Mouse (Mus musculus) MEL (cell line): ENCODE measurements around the gene Dnah5. TPM values are rescaled to one million over a fixed set of nuclear protein-coding genes. Genes with fewer than 3 reads are reported as not detected.

ENCODE experiments used
- DNase-seq: peaks from one replicate; pipeline ENCODE4 v3.0.0; 2011; ENCODE audit warnings: low read depth, low spot score
- H3K27ac ChIP-seq: 2 replicates; pipeline ENCODE4 v1.5.1; 2012; ENCODE audit warnings: low read depth, mild to moderate bottlenecking, control low read depth, low read length, moderate library complexity; ENCODE audit not compliant: control insufficient read depth
- H3K27me3 ChIP-seq, 2 experiments: fragments of 150-350 bp in 1 of 2; sonication (generic) in 1 of 2; 2 replicates each; pipeline ENCODE4 v1.6.1; 2012; ENCODE audit warnings: low read length in 2 of 2, mild to moderate bottlenecking in 2 of 2, improper control_type of control experiment in 1 of 2, moderate library complexity in 1 of 2; ENCODE audit not compliant: insufficient read depth in 2 of 2, control insufficient read depth in 1 of 2
- H3K36me3 ChIP-seq, 2 experiments: 2 replicates each; pipeline ENCODE4 v1.6.1; 2012 to 2014; ENCODE audit warnings: low read length in 2 of 2, improper control_type of control experiment in 1 of 2, inconsistent platforms in 1 of 2, mild to moderate bottlenecking in 1 of 2; ENCODE audit not compliant: insufficient read depth in 2 of 2, control insufficient read depth in 1 of 2
- H3K4me1 ChIP-seq, 2 experiments: fragments of 150-350 bp in 1 of 2; sonication (generic) in 1 of 2; 2 replicates each; pipeline ENCODE4 v1.6.1; 2012; ENCODE audit warnings: low read length in 2 of 2, improper control_type of control experiment in 1 of 2, mild to moderate bottlenecking in 1 of 2; ENCODE audit not compliant: insufficient read depth in 2 of 2, control insufficient read depth in 1 of 2
- H3K4me3 ChIP-seq, 2 experiments: fragments of 150-350 bp in 1 of 2; sonication (generic) in 1 of 2; 2 replicates each; pipeline ENCODE4 v1.5.1; 2012; ENCODE audit warnings: low read depth in 2 of 2, low read length in 2 of 2, mild to moderate bottlenecking in 2 of 2, moderate library complexity in 2 of 2, control low read depth in 1 of 2, improper control_type of control experiment in 1 of 2; ENCODE audit not compliant: control insufficient read depth in 1 of 2, insufficient read depth in 1 of 2
- H3K79me2 ChIP-seq: 2 replicates; pipeline ENCODE4 v1.6.1; 2012; ENCODE audit warnings: mild to moderate bottlenecking, low read length, moderate library complexity; ENCODE audit not compliant: control insufficient read depth, poor library complexity, insufficient read depth
- H3K9ac ChIP-seq: 2 replicates; pipeline ENCODE4 v1.6.1; 2012; ENCODE audit warnings: low read depth, mild to moderate bottlenecking, control low read depth, low read length, moderate library complexity; ENCODE audit not compliant: control insufficient read depth, poor library complexity, severe bottlenecking
- H3K9me3 ChIP-seq: fragments of 150-350 bp; sonication (generic); replicated peaks from 2 replicates; pipeline ENCODE4 v1.6.1; 2012; ENCODE audit warnings: mild to moderate bottlenecking, low read length, improper control_type of control experiment, moderate library complexity; ENCODE audit not compliant: insufficient read depth
- CTCF ChIP-seq, 3 experiments: IDR thresholded peaks in 2 of 3; conservative IDR thresholded peaks in 1 of 3; 2 replicates each; pipeline ENCODE4 v1.5.1; 2011 to 2012; ENCODE audit warnings: low read length in 3 of 3, low read depth in 2 of 3, mild to moderate bottlenecking in 2 of 3, improper control_type of control experiment in 1 of 3, inconsistent platforms in 1 of 3, mixed read lengths in 1 of 3, moderate library complexity in 1 of 3; ENCODE audit not compliant: control insufficient read depth in 1 of 3, insufficient read depth in 1 of 3, poor library complexity in 1 of 3, severe bottlenecking in 1 of 3
- ELF1 ChIP-seq: IDR thresholded peaks from 2 replicates; pipeline ENCODE4 v1.6.1; 2014; ENCODE audit warnings: low read depth, mild to moderate bottlenecking, inconsistent platforms, low read length, improper control_type of control experiment, moderate library complexity
- GABPA ChIP-seq: IDR thresholded peaks from 2 replicates; pipeline ENCODE4 v1.6.1; 2012; ENCODE audit warnings: low read depth, mild to moderate bottlenecking, inconsistent platforms, low read length, improper control_type of control experiment, moderate library complexity
- HCFC1 ChIP-seq: IDR thresholded peaks from 2 replicates; pipeline ENCODE4 v1.6.1; 2012; ENCODE audit warnings: low read depth, mild to moderate bottlenecking, inconsistent platforms, low read length, improper control_type of control experiment, moderate library complexity
- MAX ChIP-seq: IDR thresholded peaks from 2 replicates; pipeline ENCODE4 v1.6.1; 2011; ENCODE audit warnings: low read length, improper control_type of control experiment
- MEF2A ChIP-seq: IDR thresholded peaks from 2 replicates; pipeline ENCODE4 v1.6.1; 2014; ENCODE audit warnings: low read depth, mild to moderate bottlenecking, inconsistent platforms, low read length, improper control_type of control experiment; ENCODE audit not compliant: poor library complexity, insufficient replicate concordance, severe bottlenecking; ENCODE audit errors: extremely low read depth
- MXI1 ChIP-seq: IDR thresholded peaks from 2 replicates; pipeline ENCODE4 v1.6.1; 2011; ENCODE audit warnings: mild to moderate bottlenecking, low read depth, low read length, improper control_type of control experiment
- MYB ChIP-seq: IDR thresholded peaks from 2 replicates; pipeline ENCODE4 v1.6.1; 2011; ENCODE audit warnings: mild to moderate bottlenecking, low read depth, low read length, improper control_type of control experiment
- MYC ChIP-seq: IDR thresholded peaks from 2 replicates; pipeline ENCODE4 v1.6.1; 2011; ENCODE audit warnings: low read depth, mild to moderate bottlenecking, low read length, improper control_type of control experiment, moderate library complexity
- POLR2AphosphoS2 ChIP-seq: IDR thresholded peaks from 2 replicates; pipeline ENCODE4 v1.6.1; 2011; ENCODE audit warnings: low read length, improper control_type of control experiment
- RCOR1 ChIP-seq: IDR thresholded peaks from 2 replicates; pipeline ENCODE4 v1.6.1; 2012; ENCODE audit warnings: low read depth, mild to moderate bottlenecking, inconsistent platforms, low read length, improper control_type of control experiment
- SIN3A ChIP-seq: IDR thresholded peaks from 2 replicates; pipeline ENCODE4 v1.6.1; 2012; ENCODE audit warnings: low read length, improper control_type of control experiment, inconsistent platforms
- TAL1 ChIP-seq: IDR thresholded peaks from 2 replicates; pipeline ENCODE4 v1.6.1; 2012; ENCODE audit warnings: mild to moderate bottlenecking, inconsistent platforms, low read length, moderate library complexity, mixed read lengths
- USF2 ChIP-seq, 2 experiments: IDR thresholded peaks; 2 replicates each; pipeline ENCODE4 v1.6.1; 2011 to 2012; ENCODE audit warnings: improper control_type of control experiment in 2 of 2, low read length in 2 of 2, borderline replicate concordance in 1 of 2, inconsistent platforms in 1 of 2, low read depth in 1 of 2, mild to moderate bottlenecking in 1 of 2; ENCODE audit not compliant: insufficient read depth in 1 of 2
- ZC3H11A ChIP-seq: IDR thresholded peaks from 2 replicates; pipeline ENCODE4 v1.6.1; 2012; ENCODE audit warnings: low read depth, mild to moderate bottlenecking, inconsistent platforms, low read length, improper control_type of control experiment
- ZKSCAN1 ChIP-seq: IDR thresholded peaks from 2 replicates; pipeline ENCODE4 v1.6.1; 2012; ENCODE audit warnings: low read depth, mild to moderate bottlenecking, inconsistent platforms, low read length, improper control_type of control experiment, moderate library complexity
- ZMIZ1 ChIP-seq: IDR thresholded peaks from 2 replicates; pipeline ENCODE4 v1.6.1; 2012; ENCODE audit warnings: low read depth, mild to moderate bottlenecking, inconsistent platforms, low read length, improper control_type of control experiment, moderate library complexity
- polyA plus RNA-seq, 2 experiments: library from polyadenylated mRNA; stranded (reverse) in 1 of 2; unstranded in 1 of 2; fragments of >175 nt in 1 of 2; fragments of >200 nt in 1 of 2; gene quantifications; 2 replicates each; pipeline versions ENCODE4 v1.2.1 to v1.2.4; 2012; ENCODE audit warnings: low replicate concordance in 2 of 2, low read depth in 1 of 2; ENCODE audit not compliant: insufficient read length in 2 of 2, insufficient read depth in 1 of 2, missing spikeins in 1 of 2
- total RNA-seq: library from RNA; depleted of rRNA; stranded (reverse); fragments of 300-350 nt; gene quantifications from 2 replicates; pipeline ENCODE4 v1.2.3, GENCODE M21; 2012; rRNA removed

The Dnah5 gene
- total RNA-seq (not detected in 2 replicates), polyA plus RNA-seq (not detected)

DNA sequence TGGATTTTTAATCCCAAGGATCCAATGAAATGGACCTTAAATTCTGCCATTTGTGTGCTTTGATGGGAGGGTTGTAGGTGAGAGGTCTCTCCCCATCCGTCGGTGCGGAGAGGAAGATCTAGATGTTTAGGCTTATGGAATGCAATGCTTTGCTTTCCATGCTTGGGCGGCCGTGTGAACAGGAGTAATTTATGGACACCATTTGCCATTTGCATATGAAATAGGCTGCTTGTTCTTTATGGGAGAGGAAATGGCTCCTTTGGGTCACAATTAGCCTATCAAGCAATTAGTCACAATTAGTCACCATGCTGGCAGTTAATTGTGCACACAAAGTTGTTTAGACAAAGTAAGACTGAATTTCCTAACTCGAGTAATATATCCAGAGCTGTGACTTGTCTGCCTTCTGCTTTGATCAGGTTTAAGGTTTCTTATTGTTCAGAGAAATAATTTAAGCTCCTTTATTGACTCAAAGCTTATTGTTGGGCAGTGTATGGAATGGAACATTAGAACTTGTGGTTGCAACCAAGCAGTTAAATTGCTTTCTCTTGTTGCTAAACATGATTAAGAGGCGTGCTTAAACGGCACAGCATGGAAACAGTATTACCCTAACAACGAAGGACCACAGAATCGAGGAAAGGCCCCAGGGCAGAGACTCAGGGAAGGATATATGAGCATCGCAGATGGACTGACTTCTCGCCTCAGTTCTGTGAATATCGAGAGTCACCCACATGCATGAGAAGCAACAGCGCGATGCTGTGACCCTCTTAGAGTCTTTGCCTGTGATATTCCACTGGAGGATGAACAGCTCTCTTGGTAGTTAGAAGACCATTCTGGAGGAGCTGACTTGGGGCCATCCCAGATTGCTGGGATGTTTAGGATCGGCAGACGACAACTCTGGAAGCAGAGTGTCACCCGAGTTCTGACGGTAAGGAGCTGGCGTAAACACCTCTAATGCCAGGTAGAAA, at the start of gene Dnah5:
Dnah5 (plus strand) TSS at position 642 of the 965 bp plus-strand sequence.
- H3K4me3 ChIP-seq: no peak within 1 kb of the TSS
- no peak for DNase-seq
- H3K36me3 ChIP-seq: no peaks in the 10 kb centered on the region
- H3K27me3 ChIP-seq: no peaks in the 10 kb centered on the region
- H3K4me1 ChIP-seq: no peaks in the 10 kb centered on the region
- H3K79me2 ChIP-seq: no peaks in the 10 kb centered on the region
- no peak within 1 kb of the TSS for H3K27ac ChIP-seq
- H3K9ac ChIP-seq: no peak within 1 kb of the TSS
- H3K9me3 ChIP-seq: no peaks in the 10 kb centered on the region
- TF ChIP-seq MYB (no peak), ZC3H11A (no peak), ZMIZ1 (no peak), MYC (no peak), MEF2A (no peak), TAL1 (no peak), SIN3A (no peak), CTCF (IDR thresholded peaks at IDR 0.05 in 2 of 3, conservative IDR thresholded peaks at IDR 0.05 in 1 of 3; ENCODE audit: control insufficient read depth in 1 of 3, insufficient read depth in 1 of 3, low read depth in 2 of 3, low read length in 3 of 3, poor library complexity in 1 of 3, severe bottlenecking in 1 of 3) (no peak), USF2 (IDR thresholded peaks at IDR 0.05; ENCODE audit: borderline replicate concordance in 1 of 2, insufficient read depth in 1 of 2, low read depth in 1 of 2, low read length in 2 of 2) (no peak)

DNA sequence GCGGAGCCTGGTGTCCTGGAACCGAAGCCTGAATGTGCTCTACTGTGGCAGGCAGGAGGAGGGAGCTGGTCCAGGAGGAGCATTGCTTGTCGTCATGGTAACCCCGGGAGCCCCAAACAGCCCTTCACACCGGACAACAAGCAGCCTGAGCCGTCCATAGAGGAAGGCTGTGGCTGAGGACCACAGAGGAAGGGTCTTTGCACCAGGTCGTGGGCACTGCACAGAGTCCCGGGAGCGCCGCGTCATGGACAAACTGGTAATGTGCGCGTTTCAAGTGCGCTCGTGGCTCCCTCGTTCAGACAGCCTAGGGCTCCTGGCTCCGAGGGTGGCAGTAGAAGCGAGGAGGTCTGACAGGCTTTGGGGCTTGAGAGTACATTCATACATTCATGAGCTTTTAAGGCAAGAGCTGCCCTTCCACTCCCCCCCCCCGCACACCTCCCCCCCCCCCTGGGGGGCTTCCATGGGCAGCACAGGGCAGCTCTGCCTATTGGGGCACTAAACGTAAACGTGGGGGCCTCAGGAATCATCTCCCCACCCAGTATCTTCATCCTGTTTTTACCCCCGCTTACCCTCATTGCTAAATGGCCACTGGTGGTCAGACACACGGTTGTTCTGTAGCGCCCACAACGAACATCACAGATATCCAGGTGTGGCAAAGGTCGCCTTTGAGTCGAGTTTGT, 48.6 kb upstream of the Dnah5 start:
- DNase-seq: no peak
- Histone ChIP-seq H3K4me3 (no peak overlapping the region), H3K4me1 (no peaks in the 10 kb centered on the region), H3K79me2 (no peaks in the 10 kb centered on the region), H3K36me3 (no peaks in the 10 kb centered on the region), H3K9ac (no peak overlapping the region), H3K27me3 (no peaks in the 10 kb centered on the region), H3K27ac (no peak overlapping the region)
- TF ChIP-seq TAL1 (no peak), SIN3A (no peak), MAX (no peak), HCFC1 (no peak), ZMIZ1 (no peak), ELF1 (no peak), MYB (no peak), ZKSCAN1 (no peak), CTCF (IDR thresholded peaks at IDR 0.05 in 2 of 3, conservative IDR thresholded peaks at IDR 0.05 in 1 of 3; ENCODE audit: control insufficient read depth in 1 of 3, insufficient read depth in 1 of 3, low read depth in 2 of 3, low read length in 3 of 3, poor library complexity in 1 of 3, severe bottlenecking in 1 of 3) (no peak), RCOR1 (no peak), GABPA (no peak), MEF2A (no peak), MXI1 (no peak), POLR2AphosphoS2 (no peak)
- TF ChIP-seq, all 39 proteins: peak for 0
- no peaks in the 10 kb centered on the region; the same call in 1 of the 2 replicates for H3K9me3 ChIP-seq
